Mouse (Mus musculus) intestine, postnatal 0 days (tissue): Measurements from ENCODE around the gene Fcgr4. TPM values are rescaled to one million over a fixed set of nuclear protein-coding genes. Genes with fewer than 3 reads are reported as not detected.
"Not testable (repeated sequence)": the region's sequence is repeated elsewhere in the genome, so short reads cannot be mapped to it uniquely, and the experiment has no call there.

ENCODE experiments used
- ATAC-seq: fragments of 200-750 bp; cut with Nextera tagmentation; 2 replicates; pipeline ENCODE4 v1.8.0; 2017; ENCODE audit warnings: mild to moderate bottlenecking, moderate TSS enrichment, moderate library complexity
- H3K27ac ChIP-seq: fragments of 300-500 bp; sonication (generic); 2 replicates; pipeline ENCODE4 v1.5.1; 2014; ENCODE audit warnings: mild to moderate bottlenecking, low read depth, low read length, moderate library complexity
- H3K27me3 ChIP-seq: fragments of 300-500 bp; sonication (generic); replicated peaks from 2 replicates; pipeline ENCODE4 v1.6.1; 2014; ENCODE audit warnings: low read length, mixed read lengths; ENCODE audit not compliant: control insufficient read depth, insufficient read depth
- H3K36me3 ChIP-seq: fragments of 300-500 bp; sonication (generic); 2 replicates; pipeline ENCODE4 v1.6.1; 2014; ENCODE audit warnings: mild to moderate bottlenecking, moderate library complexity; ENCODE audit not compliant: control insufficient read depth, insufficient read depth
- H3K4me1 ChIP-seq: fragments of 300-500 bp; sonication (generic); replicated peaks from 2 replicates; pipeline ENCODE4 v1.6.1; 2014; ENCODE audit warnings: antibody characterized with exemption, low read length, mixed read lengths; ENCODE audit not compliant: control insufficient read depth, insufficient read depth
- H3K4me2 ChIP-seq: fragments of 300-500 bp; sonication (generic); replicated peaks from 2 replicates; pipeline ENCODE4 v1.6.1; 2014; ENCODE audit warnings: low read depth, mild to moderate bottlenecking, moderate library complexity
- H3K4me3 ChIP-seq: fragments of 300-500 bp; sonication (generic); 2 replicates; pipeline ENCODE4 v1.5.1; 2014; ENCODE audit warnings: low read depth, low read length
- H3K9ac ChIP-seq: fragments of 300-500 bp; sonication (generic); 2 replicates; pipeline ENCODE4 v1.6.1; 2014; ENCODE audit warnings: mild to moderate bottlenecking, low read depth, low read length
- H3K9me3 ChIP-seq: fragments of 300-500 bp; sonication (generic); 2 replicates; pipeline ENCODE4 v1.6.1; 2016; ENCODE audit warnings: mixed run types; ENCODE audit not compliant: control insufficient read depth
- CTCF ChIP-seq: sonication (generic); IDR thresholded peaks from 2 replicates; pipeline ENCODE4 v1.5.1; 2016; ENCODE audit warnings: low read depth, mild to moderate bottlenecking, control low read depth, antibody characterized with exemption, moderate library complexity
- WGBS: fragments of 180-500 bp; shearing (Covaris S2); extraction: QIAGEN DNeasy Blood & Tissue Kit; methylation state at CpG from one replicate; pipeline ENCODE4 v1.1.7; 2014; 5-methylcytosine and 5-hydroxymethylcytosine counted together
- polyA plus RNA-seq: library from polyadenylated mRNA; unstranded; fragments of >200 nt; fragmentation: Nextera tagmentation; extraction: Ambion mirVana; gene quantifications from 2 replicates; pipeline ENCODE4 v1.2.1, GENCODE M21; 2015

Gene Fcgr4
- polyA plus RNA-seq, 1 experiment from 2014 or later: 3.7 TPM

DNA sequence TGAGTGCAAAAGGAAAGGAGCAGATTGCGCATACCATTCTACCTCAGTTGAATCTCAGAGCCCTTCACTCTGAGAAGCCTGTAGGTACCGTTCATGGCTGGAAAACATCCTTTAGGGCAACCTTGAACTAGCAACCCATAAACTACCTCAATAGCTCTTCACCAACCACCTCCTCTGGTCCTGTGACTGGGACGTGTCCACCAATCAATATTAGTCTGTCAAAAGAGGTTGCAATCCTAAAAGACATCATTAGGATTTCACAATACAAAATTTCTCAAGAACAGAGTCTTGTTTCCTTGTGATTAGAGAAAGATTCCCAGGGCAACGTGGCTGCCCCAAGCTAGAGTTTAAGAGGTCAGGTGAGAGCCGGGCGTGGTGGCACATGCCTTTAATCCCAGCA, 34.6 kb downstream of the Fcgr4 start:
- TF ChIP-seq CTCF: no peak
- Histone ChIP-seq H3K36me3 (no peaks in the 10 kb centered on the region), H3K4me3 (no peak overlapping the region), H3K4me1 (no peaks in the 10 kb centered on the region), H3K27me3 (no peaks in the 10 kb centered on the region), H3K4me2 (no peak overlapping the region), H3K27ac (no peak overlapping the region), H3K9me3 (no peaks in the 10 kb centered on the region), H3K9ac (no peak overlapping the region)
- WGBS: 79% methylated on average over 6 of the region's 6 CpGs
- ATAC-seq: no peak

DNA sequence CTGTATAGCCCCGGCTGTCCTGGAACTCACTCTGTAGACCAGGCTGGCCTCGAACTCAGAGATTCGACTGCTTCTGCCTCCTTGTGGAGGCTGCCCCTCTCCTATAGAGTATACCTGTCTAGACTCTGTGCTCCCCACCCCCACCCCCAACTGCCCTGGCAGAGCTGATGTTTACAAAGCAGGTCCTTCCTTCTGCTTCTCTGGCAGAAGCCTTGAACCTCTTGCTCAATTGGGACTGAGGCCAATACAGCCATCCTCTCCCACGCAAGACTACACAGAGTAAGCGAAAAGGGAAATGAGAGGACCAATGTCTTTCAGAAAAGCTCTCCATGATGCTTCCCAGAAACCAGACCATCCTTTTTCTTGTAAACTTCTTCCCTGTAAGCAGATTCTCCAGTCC, 38.5 kb downstream of the Fcgr4 start:
- H3K9ac ChIP-seq: no peak overlapping the region
- H3K36me3 ChIP-seq: no peaks in the 10 kb centered on the region
- WGBS: 76% methylated on average over 5 of the region's 5 CpGs
- H3K4me3 ChIP-seq: no peak overlapping the region
- no peak overlapping the region for H3K4me2 ChIP-seq
- no peaks in the 10 kb centered on the region for H3K9me3 ChIP-seq
- H3K27me3 ChIP-seq: no peaks in the 10 kb centered on the region
- no peak for ATAC-seq
- no peaks in the 10 kb centered on the region; the same call in 1 of the 2 replicates for H3K4me1 ChIP-seq
- H3K27ac ChIP-seq: no peak overlapping the region
- no peak for TF ChIP-seq CTCF

DNA sequence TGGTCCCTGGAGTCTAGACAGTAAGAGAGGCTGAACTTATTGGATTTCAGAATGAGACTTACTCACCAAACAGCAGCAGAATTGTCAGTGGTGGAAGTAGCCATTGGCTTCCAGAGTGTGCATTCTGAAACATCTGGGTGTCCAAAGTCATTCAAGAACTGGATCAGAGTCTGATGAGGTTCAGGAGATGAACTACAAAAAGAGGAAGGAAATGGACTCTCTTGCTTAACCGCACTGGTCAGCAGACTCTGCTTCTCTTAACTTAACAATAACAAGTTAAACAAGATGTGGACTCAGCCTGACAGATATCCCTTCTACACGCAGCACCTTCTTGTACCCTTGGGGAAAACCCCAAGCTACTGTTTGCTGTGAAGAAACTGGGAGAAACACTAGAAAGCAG, 40.5 kb downstream of the Fcgr4 start:
- no peak for TF ChIP-seq CTCF
- H3K27me3 ChIP-seq: peaks cover 4% of the 10 kb centered on the region
- WGBS: 45% methylated on average over 2 of the region's 2 CpGs
- H3K4me1 ChIP-seq: no peaks in the 10 kb centered on the region; the same call in 1 of the 2 replicates
- no peak for ATAC-seq
- H3K9ac ChIP-seq: no peak overlapping the region
- H3K36me3 ChIP-seq: no peaks in the 10 kb centered on the region
- no peak overlapping the region for H3K4me3 ChIP-seq
- no peak overlapping the region for H3K4me2 ChIP-seq
- H3K9me3 ChIP-seq: no peaks in the 10 kb centered on the region
- H3K27ac ChIP-seq: no peak overlapping the region

DNA sequence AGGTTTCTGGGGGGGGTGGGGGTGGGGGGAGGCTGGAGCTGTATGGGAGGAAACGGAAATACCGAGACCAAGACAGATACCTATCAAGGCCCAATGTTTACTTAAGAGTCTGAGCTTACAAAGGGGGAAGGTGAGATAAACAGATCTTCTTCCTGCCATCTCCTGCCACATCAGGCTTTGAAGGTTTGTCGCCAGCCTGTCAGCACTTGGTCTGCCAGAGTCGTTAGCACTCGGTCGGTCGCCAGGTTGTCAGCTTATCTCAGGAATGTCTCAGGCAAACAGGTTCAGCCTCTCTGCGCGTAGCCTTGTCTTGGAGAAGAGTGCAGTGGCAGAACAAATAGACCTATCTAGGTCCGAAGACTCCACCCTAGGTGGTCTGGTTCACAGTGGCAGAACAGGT, 41.7 kb downstream of the Fcgr4 start:
- H3K4me1 ChIP-seq: peaks cover 2% of the 10 kb centered on the region; the same call in 1 of the 2 replicates
- H3K4me3 ChIP-seq: 0 out of 2 replicates have a peak overlapping the region, but pooled peaks have one; percentile 1
- no peak for ATAC-seq
- H3K36me3 ChIP-seq: no peaks in the 10 kb centered on the region; the same call in 1 of the 2 replicates
- 16% methylated on average over 10 of the region's 10 CpGs for WGBS
- peak overlapping the region; percentile 35 for H3K4me2 ChIP-seq
- H3K9me3 ChIP-seq: no peaks in the 10 kb centered on the region
- H3K9ac ChIP-seq: no peak overlapping the region
- peaks cover 8% of the 10 kb centered on the region for H3K27me3 ChIP-seq
- H3K27ac ChIP-seq: no peak overlapping the region
- TF ChIP-seq CTCF: no peak

DNA sequence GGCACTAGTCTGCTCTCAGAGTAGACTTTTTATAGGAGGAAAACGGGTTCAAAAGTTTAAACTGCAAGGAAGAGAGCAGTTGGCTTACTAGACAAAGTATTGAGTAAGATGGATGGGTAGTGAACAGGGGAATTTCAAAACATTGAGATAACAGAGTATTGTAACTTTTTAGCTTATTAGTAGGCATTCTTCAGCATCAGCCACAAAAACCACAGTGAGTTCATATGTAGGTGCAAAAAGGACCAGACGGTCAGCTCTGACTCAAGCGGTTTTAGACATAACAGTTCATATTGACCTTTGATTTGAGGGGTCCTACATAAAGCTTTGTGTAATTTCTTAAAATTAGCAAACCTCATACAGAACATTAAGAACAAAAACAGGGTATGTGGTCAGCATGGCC, 42.8 kb downstream of the Fcgr4 start:
- no peak for ATAC-seq
- TF ChIP-seq CTCF: no peak
- no peak overlapping the region for H3K4me2 ChIP-seq
- no peaks in the 10 kb centered on the region for H3K9me3 ChIP-seq
- no peak overlapping the region for H3K4me3 ChIP-seq
- H3K9ac ChIP-seq: no peak overlapping the region
- no peaks in the 10 kb centered on the region; the same call in 1 of the 2 replicates for H3K36me3 ChIP-seq
- no peak overlapping the region for H3K27ac ChIP-seq
- 71% methylated on average over 3 of the region's 3 CpGs for WGBS
- H3K4me1 ChIP-seq: peaks cover 2% of the 10 kb centered on the region; the same call in 1 of the 2 replicates
- H3K27me3 ChIP-seq: peaks cover 12% of the 10 kb centered on the region

DNA sequence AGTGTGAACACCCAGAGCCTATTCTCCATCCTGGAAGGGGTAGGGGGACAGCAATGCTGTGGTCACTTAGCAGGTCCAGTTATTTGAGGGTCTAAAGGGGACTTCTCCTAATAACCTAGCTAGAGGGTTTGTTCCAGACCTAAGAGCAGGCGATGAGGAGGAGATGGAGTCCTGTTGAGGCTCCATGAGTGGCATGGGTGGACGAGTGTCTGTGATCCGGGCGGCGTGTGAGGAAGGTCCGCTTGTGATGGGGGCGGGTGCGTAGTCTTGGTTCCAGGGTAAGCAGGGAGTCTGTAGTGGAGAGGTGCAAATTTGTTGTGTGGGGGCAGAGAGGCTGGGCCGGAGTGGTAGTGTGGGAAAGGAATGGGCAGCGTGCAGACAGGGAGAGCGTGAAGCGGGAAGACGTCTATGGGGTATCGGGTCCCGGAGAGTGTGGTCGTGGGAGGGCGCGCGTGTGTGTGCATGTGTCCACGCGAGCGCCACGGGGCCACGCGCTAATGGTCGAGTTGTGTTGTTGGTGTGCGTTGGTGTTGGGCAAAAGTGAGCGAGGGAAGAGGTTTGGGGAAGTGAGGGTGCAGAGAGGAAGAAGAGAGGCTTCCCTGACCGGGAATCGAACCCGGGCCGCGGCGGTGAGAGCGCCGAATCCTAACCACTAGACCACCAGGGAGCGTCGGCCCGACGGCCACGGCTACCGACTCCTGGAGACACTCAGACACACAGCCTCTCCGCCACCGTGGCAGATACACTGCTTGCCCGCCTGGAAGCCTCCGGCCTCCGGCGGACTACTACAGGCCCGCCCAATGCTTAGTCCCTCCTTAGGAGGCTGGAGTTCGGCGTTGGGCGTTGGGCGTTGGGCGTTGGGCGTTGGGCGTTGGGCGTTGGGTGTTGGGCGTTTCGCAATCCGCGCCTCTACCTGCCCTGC, 45.1 kb downstream of the Fcgr4 start:
- Histone ChIP-seq H3K27me3 (peaks cover 16% of the 10 kb centered on the region), H3K4me3 (peak overlapping the region; percentile 54), H3K4me2 (peak overlapping the region; percentile 82)
- 10% methylated on average over 37 of the region's 61 CpGs for WGBS
- not testable (repeated sequence) for H3K9me3 ChIP-seq, H3K9ac ChIP-seq, H3K36me3 ChIP-seq, H3K27ac ChIP-seq, H3K4me1 ChIP-seq
- TF ChIP-seq CTCF: 0 out of 2 replicates have a peak, but pooled peaks have one; percentile 3
- ATAC-seq: peak; percentile 79
